Mouse (Mus musculus): ENCODE measurements at regions not wholly inside any gene's neighbourhood (a gene's known extent, or its start where the extent isn't known, plus 50 kb on each side); places are given as distances from the start of the nearest gene placed in this dataset.

- DNase-seq (ENCODE audit: low spot score): no peak
Measured at GRCm38 (mm10) chr8:7799221-7799620, 861.8 kb downstream of the Efnb2 start.

DNA sequence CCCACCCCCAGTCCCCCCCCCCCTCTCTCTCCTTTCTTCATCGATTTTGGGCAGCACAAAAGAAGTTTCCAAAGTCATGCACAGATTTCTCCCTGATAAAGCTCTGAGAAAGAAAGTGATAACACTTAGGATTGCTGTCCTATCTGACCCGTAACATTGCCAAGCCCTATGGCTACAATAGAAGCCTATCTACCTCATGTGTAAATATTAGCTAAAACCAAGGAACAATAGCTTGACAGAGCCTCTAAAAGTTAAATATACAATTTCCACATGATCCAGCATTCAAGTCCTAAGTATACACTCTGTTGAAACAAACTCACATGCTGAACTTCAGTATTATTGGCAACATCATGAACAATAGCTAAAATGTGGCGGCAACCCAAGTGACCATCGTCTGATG is 864.9 kb downstream of the Efnb2 start:
- DNase-seq (ENCODE audit: low spot score): no peak

DNA sequence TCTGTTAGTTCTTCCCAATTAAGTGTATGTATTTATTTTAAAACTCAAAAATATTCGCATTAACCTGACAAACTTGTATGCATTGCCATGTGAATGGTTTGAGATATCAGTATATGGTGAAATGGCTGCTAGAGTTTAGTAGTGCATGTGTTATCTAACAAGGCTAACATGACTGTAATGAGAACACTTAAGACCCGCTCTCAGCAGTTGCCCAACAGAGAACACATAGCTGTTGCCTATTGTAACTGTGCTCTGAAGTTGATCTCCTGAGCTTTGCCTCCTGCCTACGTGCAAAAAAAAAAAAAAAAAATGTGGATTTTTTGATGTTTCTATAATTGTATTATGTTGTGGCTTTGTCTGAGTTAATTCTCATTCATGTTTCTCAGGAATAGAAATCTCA is 897.2 kb downstream of the Efnb2 start:
- no peak for DNase-seq (ENCODE audit: low spot score)

GRCm38 (mm10) chr8:7760987-7761386 is 900.1 kb downstream of the Efnb2 start:
- DNase-seq (ENCODE audit: low spot score): no peak

- no peak for DNase-seq (ENCODE audit: low spot score)
Measured at GRCm38 (mm10) chr8:7732726-7733125, 928.3 kb downstream of the Efnb2 start.

DNA sequence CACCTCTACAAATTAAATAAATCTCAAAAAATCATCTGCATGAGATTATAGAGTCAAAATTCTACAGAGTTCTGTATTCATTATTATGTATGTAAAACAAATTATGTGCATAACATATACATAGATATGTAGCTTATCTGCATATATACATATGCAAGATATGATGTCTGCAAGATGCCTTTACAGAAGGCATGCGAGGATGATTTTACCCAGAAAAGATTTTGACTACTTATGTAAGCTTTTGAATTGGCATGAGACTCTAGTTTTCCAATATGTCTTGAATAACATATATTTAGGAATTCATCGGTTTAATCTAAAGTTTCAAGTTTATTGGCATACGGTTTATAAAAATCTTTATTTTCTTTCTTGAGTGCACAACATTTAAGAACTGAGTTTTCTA is 939.2 kb downstream of the Efnb2 start:
- DNase-seq (ENCODE audit: low spot score): no peak

DNA sequence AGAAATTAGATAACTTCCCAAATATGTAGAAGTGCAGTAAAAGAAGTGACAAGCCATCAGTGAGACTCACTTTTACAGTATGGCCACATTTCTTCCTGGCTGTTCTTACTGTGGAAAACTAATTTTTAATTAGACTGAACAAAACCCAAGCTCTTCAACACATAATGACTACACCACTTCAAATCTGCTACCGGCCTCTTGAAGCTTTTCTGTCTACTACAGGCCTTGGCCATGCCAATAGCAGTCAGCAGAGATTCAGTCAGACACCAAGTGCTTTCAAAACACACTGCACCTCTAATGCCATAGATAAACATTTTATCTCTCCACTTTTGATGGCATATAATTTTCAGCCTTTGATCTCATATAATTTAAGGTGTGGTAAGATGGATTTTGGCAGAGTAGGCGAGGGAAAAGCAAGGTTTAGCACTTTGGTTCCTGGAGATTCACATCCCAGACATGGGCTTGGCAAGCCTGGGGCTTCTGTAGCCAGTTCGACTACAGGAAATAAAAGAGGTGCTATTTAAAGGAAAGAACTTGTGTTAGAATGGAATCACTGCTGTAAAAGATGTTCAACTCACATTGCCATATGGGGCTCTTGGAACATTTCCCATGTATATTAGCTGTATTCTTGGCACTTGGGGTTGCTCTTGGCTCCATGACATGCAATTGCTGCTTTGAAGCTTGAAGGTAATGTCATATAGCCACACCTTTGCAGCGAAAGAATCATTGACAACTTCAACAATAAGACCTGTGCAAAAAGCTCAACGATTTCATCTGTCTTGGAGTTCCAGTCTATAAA is 941.9 kb downstream of the Efnb2 start:
- DNase-seq (ENCODE audit: low spot score): no peak

DNA sequence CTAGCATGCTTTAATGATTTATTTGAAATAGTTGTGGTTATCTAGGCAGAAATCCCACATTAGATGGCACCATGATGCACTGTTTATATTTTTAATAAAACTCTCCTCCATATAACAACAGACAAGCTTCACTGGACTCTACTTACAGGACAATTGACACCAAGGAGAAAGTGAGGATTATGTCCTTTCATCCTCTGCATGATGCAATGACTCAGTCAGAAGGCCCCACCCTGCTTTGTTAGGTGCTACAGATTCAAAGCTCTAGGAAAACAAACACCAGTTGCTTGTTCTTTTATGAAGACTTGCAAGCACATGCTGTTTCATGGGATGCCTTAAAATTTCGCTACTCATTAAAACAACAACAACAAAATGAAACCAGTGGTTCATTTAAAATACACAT is 950.3 kb downstream of the Efnb2 start:
- no peak for DNase-seq (ENCODE audit: low spot score)

- DNase-seq (ENCODE audit: low spot score): no peak
Measured at GRCm38 (mm10) chr8:7709406-7709805, 951.6 kb downstream of the Efnb2 start.

DNA sequence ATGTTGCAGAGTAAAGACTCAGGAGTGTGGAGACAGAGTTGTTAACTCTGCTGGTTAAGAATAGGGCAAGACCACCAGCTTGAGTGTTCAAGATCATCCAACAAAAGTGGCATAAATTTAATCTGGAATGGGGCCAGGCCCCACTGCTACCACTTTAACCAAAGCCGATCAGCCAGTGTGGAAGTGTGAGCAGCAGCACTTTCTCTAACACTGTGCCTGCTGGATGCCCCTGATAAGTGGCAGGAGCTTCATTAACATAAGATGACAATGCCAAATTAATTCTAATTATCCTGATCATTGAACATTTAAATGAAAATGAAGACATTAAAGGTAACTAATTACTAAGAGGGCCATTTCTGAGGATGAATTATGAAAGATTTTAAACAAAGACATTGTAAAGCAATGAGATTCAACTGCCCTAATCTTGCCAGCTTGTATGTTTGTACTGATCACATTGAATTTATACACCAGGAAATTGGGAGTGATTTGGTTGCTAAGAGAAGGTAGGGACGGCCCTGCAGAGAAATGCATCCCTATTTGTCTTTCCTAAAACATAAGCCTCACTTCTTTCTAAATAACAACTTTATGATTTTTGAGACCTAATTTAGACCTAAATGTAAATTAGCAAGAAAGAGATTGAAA is 969.6 kb downstream of the Efnb2 start:
- no peak for DNase-seq (ENCODE audit: low spot score)

DNA sequence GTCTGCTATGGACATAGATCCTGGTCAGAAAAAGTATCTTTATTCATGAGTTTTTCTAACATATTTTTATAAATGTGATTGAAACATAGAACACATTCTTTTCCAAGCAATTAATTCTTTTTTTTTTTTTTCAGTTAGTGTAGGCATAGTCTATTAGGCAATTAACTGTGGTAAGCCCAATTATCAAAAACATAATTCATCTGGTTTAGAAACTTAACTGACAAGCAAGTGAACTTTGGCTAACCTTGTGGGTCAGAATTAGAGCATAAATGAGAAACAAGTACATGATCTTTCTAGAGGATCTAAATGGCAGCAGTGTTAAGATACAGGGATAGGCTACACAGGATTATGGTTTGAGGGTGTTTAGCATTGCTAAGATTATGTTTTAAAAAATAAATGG is 1007.2 kb downstream of the Efnb2 start:
- DNase-seq (ENCODE audit: low spot score): no peak
